Mouse (Mus musculus): ENCODE data around the gene Arhgap21. TPM values are rescaled to one million over a fixed set of nuclear protein-coding genes. Genes with fewer than 3 reads are reported as not detected.

Gene Arhgap21
- 10 to 100 TPM; 73.4 to 85.7 TPM for total RNA-seq (2021)

GRCm38 (mm10) chr2:20968441-20969200 is at the start of gene Arhgap21:
Gene Arhgap21 (minus strand): TSS chr2:20968881.
- intact Hi-C loops (cut with DNase I): loop anchor here (2.0 to 5.0 kb wide), 5 partner anchors 49 to 294 kb away; no protein-coding TSS in a partner anchor
- peak; percentile 83 to 90 for DNase-seq

GRCm38 (mm10) chr2:21016589-21016988 is 47.9 kb upstream of the Arhgap21 start:
- intact Hi-C loops (cut with DNase I): loop anchor here (5.0 kb wide), 1 partner anchor 49 kb away; the partner anchor contains the start of gene Arhgap21

GRCm38 (mm10) chr2:21010806-21011397 is 42.2 kb upstream of the Arhgap21 start:
- DNase-seq: no peak
- intact Hi-C loops (cut with DNase I): no loop called here

More at GRCm38 (mm10) chr2:21016589-21016988, 47.9 kb upstream of the Arhgap21 start:
- DNase-seq: no peak

GRCm38 (mm10) chr2:21010219-21010618 is 41.5 kb upstream of the Arhgap21 start:
- DNase-seq: no peak
- intact Hi-C loops (cut with DNase I): no loop called here

- no peak for DNase-seq
- intact Hi-C loops (cut with DNase I): no loop called here
Measured at GRCm38 (mm10) chr2:21009258-21010140, 40.8 kb upstream of the Arhgap21 start.

GRCm38 (mm10) chr2:21002538-21002937 is 33.9 kb upstream of the Arhgap21 start:
- DNase-seq: peak; percentile 17 to 18
- intact Hi-C loops (cut with DNase I): no loop called here

- no peak for DNase-seq
Measured at GRCm38 (mm10) chr2:21001156-21001555, 32.5 kb upstream of the Arhgap21 start.

GRCm38 (mm10) chr2:20995547-20995946 is 26.9 kb upstream of the Arhgap21 start:
- no peak for DNase-seq
- intact Hi-C loops (cut with DNase I): no loop called here

More at GRCm38 (mm10) chr2:21001156-21001555, 32.5 kb upstream of the Arhgap21 start:
- intact Hi-C loops (cut with DNase I): no loop called here

- no peak for DNase-seq
- intact Hi-C loops (cut with DNase I): no loop called here
Measured at GRCm38 (mm10) chr2:20991508-20991907, 22.8 kb upstream of the Arhgap21 start.

- intact Hi-C loops (cut with DNase I): no loop called here
- DNase-seq: no peak
Measured at GRCm38 (mm10) chr2:20990907-20991306, 22.2 kb upstream of the Arhgap21 start.

GRCm38 (mm10) chr2:20990056-20990455 is 21.4 kb upstream of the Arhgap21 start:
- intact Hi-C loops (cut with DNase I): no loop called here

GRCm38 (mm10) chr2:20987822-20988221 is 19.1 kb upstream of the Arhgap21 start:
- intact Hi-C loops (cut with DNase I): no loop called here
- no peak for DNase-seq

More at GRCm38 (mm10) chr2:20990056-20990455, 21.4 kb upstream of the Arhgap21 start:
- no peak for DNase-seq

GRCm38 (mm10) chr2:20978726-20979125 is 10.0 kb upstream of the Arhgap21 start:
- intact Hi-C loops (cut with DNase I): no loop called here
- no peak for DNase-seq

- intact Hi-C loops (cut with DNase I): no loop called here
- no peak for DNase-seq
Measured at GRCm38 (mm10) chr2:20977051-20977450, 8.4 kb upstream of the Arhgap21 start.

- DNase-seq: no peak
- intact Hi-C loops (cut with DNase I): loop anchor here (5.0 kb wide), 2 partner anchors 64 to 169 kb away; no protein-coding TSS in a partner anchor
Measured at GRCm38 (mm10) chr2:20973513-20973912, 4.8 kb upstream of the Arhgap21 start.

GRCm38 (mm10) chr2:20972180-20972579 is 3.5 kb upstream of the Arhgap21 start:
- DNase-seq: no peak

GRCm38 (mm10) chr2:20971628-20972027 is 2.9 kb upstream of the Arhgap21 start:
- intact Hi-C loops (cut with DNase I): loop anchor here (5.0 kb wide), 2 partner anchors 66 to 171 kb away; no protein-coding TSS in a partner anchor

More at GRCm38 (mm10) chr2:20972180-20972579, 3.5 kb upstream of the Arhgap21 start:
- intact Hi-C loops (cut with DNase I): loop anchor here (5.0 kb wide), 2 partner anchors 65 to 170 kb away; no protein-coding TSS in a partner anchor

GRCm38 (mm10) chr2:20969201-20970200 is 820 bp upstream of the Arhgap21 start:
- DNase-seq: peak; percentile 93
- intact Hi-C loops (cut with DNase I): loop anchor here (2.0 to 5.0 kb wide), 7 partner anchors 48 to 293 kb away; no protein-coding TSS in a partner anchor

More at GRCm38 (mm10) chr2:20971628-20972027, 2.9 kb upstream of the Arhgap21 start:
- DNase-seq: peak in 1 of 2 experiments; percentile 30

All from heart, postnatal 36 days (tissue).